Mouse (Mus musculus) kidney, adult 9 months (tissue): ENCODE data around the gene Zfp809.
"Not testable (repeated sequence)": the region's sequence is repeated elsewhere in the genome, so short reads cannot be mapped to it uniquely, and the experiment has no call there.

Experiments used
- DNase-seq: peaks from one replicate; pipeline ENCODE4 v3.0.0; 2022

The Zfp809 gene

GRCm38 (mm10) chr9:22225581-22226388 is at the start of gene Zfp809:
TSS of gene Zfp809 (plus strand) at chr9:22225714.
- peak; percentile 100 for DNase-seq

DNA sequence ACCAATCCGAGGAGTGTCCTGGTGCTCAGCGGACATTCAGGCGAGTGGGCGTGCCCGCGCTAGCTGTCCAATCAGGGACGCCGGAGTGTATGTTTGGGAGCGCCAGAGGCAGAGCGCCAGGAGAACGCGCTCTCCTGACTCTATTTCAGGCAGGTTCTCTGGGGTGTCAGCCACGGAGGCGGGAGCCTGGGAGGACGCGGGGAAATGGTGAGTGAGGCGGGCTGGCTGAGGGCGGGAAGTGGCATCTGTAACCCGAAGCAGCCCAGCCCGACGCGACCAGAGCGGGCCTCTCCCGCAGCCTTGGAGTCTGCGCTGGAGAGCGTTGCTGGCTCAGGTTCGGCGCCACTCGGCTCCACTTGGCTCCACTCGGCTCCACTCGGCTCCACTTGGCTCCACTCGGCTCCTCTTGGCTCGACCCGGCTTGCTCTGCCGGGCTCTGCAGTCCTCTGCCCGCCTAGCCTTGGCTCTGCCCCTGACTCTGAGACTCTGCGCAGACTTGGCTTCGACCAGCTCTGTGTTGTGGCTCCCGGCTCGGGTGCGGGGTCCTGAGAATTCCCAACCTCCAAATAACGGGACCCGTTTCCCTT is 37.4 kb upstream of the Zfp809 start, which contains the start of gene Zfp872:
TSS of gene Zfp872 (plus strand) at position 66 of the 587 bp plus-strand sequence.
- peak; percentile 22 for DNase-seq

GRCm38 (mm10) chr9:22196412-22196811 is 29.1 kb upstream of the Zfp809 start:
- no peak for DNase-seq

DNA sequence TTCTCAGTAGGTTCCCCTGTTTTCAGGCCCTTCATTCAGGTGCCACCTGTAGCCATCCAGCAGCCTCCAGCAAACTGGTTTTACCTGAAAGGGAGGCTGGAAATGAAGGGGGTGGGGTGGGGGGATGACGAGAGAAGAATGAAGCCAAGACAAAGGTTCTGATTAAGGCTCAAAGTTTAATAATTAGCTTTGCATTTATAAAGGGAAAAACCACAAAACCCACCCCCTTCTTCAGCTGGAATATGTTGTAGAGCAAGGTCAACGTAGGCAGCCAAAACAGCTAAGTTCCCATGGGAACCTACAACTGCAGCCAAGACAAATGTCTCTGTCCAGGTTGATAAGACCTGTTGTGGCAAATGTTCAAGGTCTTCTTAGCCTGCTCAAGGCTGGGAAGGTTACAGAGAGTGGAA is 11.7 kb upstream of the Zfp809 start:
- DNase-seq: peak; percentile 24

- no peak for DNase-seq
Measured at GRCm38 (mm10) chr9:22214549-22214948, 11.0 kb upstream of the Zfp809 start.

DNA sequence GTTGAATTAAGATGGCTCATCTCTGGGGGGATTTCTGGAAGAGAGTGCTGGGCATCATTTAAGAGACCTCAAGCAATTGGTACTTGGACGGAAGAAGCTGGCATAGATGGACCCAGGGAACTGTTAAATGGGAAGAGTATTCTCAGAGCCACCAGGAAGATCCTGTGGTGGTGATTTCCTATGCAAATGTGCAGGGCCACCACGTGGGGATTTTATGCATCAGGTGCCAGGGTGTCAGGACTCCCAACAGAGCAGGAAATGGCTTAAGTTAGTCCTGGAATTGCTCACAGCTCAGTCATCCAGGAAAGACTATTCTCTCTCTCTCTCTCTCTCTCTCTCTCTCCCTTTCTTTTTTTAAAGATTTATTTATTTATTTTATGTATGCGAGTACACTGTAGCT is 8.8 kb upstream of the Zfp809 start:
- no peak for DNase-seq

- no peak for DNase-seq
Measured at GRCm38 (mm10) chr9:22217858-22218493, 7.5 kb upstream of the Zfp809 start.

GRCm38 (mm10) chr9:22224066-22224465 is 1.4 kb upstream of the Zfp809 start:
- peak; percentile 69 for DNase-seq

DNA sequence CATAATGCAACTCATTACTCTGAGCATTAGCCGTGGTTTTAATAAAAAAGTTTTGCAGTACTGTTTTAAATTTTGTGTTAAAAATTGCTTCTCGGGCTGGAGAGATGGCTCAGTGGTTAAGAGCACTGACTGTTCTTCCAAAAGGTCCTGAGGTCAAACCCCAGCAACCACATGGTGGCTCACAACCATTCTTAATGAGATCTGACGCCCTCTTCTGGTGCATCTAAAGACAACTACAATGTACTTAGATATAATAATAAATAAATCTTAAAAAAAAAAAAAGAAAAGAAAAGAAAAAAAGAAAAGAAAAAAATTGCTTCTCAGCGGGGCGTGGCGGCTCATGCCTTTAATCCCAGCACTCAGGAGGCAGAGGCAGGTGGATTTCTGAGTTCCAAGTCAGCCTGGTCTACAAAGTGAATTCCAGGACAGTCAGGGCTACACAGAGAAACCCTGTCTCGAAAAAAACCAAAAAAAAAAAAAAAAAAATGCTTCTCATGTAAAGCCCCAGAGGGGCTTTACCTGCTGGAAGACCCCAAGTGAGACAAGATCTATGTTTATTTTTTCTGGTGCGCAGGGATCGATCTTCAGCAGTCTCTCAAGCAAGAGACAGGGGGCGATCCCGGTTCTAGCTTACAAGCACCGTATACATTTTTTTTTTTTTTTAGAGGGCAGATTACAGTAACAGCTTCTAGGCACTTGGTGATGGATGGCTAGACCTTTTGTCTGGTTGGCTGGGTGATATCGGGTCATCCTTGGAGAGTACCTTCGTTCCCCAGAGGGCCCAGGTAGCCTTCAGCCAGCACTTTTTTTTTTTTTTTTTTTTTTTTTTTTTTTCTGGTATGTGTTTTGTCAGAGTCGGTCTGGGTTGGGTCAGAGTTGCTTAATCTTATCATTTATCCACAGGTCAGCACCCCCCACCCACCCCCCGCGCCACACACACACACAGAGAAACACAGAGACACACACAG is 694 bp upstream of the Zfp809 start:
- peak; percentile 29 for DNase-seq

DNA sequence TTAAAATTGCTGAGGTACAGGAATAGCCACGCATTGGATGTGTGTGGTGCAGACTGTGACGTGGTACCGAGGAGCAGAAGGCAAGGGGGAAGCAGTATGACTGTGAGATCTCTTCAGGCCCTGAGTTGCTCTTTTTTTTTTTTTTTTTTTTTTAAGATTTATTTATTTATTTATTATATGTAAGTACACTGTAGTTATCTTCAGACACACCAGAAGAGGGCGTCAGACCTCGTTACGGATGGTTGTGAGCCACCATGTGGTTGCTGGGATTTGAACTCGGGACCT is 817 bp downstream of the Zfp809 start:
- not testable (repeated sequence) for DNase-seq

GRCm38 (mm10) chr9:22226846-22227245 is 1.3 kb downstream of the Zfp809 start:
- peak; percentile 71 for DNase-seq

GRCm38 (mm10) chr9:22229386-22230026 is 4.0 kb downstream of the Zfp809 start:
- DNase-seq: no peak

- DNase-seq: no peak
Measured at GRCm38 (mm10) chr9:22230061-22230460, 4.5 kb downstream of the Zfp809 start.

- peak; percentile 12 for DNase-seq
Measured at GRCm38 (mm10) chr9:22230556-22230955, 5.0 kb downstream of the Zfp809 start.

- no peak for DNase-seq
Measured at GRCm38 (mm10) chr9:22240001-22240400, 14.5 kb downstream of the Zfp809 start.

DNA sequence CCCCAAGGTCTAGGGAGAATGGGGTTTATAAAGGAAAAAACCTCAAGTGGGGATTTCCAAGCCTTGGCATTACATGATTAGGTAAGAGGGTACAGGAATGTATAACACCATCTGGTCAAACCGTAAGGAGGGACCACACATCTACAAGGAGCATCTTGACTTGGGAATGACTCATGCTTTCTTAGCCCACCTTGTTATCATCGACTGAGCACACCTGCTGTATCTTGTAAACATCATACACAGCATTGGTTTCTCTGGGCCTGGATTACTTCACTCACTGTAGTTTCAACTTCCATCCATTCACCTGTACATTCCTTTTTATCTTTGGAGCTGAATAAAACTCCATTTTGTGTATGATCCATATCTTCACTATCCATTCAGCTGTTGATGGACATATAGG is 18.7 kb downstream of the Zfp809 start:
- DNase-seq: no peak

GRCm38 (mm10) chr9:22256579-22256978 is 31.1 kb downstream of the Zfp809 start:
- DNase-seq: no peak

GRCm38 (mm10) chr9:22258784-22259183 is 33.3 kb downstream of the Zfp809 start:
- no peak for DNase-seq

GRCm38 (mm10) chr9:22259184-22260091 is 33.9 kb downstream of the Zfp809 start, which contains the start of gene Zfp599:
TSS of gene Zfp599 (minus strand) at chr9:22259895.
- DNase-seq: peak; percentile 49

- DNase-seq: no peak
Measured at GRCm38 (mm10) chr9:22260092-22260422, 34.5 kb downstream of the Zfp809 start.

DNA sequence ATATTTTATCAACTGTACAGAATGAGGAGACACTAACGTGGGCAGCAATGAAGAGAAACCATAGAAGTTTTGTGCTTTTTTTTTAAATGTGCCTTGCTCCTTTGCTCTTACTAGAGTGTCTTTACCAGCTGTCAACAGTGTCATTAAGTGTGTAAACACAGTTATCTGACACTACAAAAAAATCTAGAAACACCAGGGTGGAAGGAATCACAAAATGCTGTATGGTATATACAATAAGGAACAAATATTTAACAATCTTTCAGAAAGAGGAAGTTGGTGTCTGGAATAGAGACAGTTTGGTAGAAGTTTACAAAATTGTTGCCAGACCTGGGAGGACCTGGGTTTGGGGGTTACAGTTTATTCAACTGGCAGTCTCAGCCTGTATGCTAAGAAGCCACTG is 36.1 kb downstream of the Zfp809 start:
- no peak for DNase-seq
